Mouse (Mus musculus) spleen, adult 2 months (tissue): ENCODE measurements around the gene Wdr26.

ENCODE experiments used
- CTCF ChIP-seq: fragments of 200-500 bp; IDR thresholded peaks from 2 replicates; pipeline ENCODE4 v1.5.1; 2011; ENCODE audit warnings: mild to moderate bottlenecking, inconsistent platforms; ENCODE audit not compliant: insufficient read depth, insufficient read length, insufficient replicate concordance; ENCODE audit errors: extremely low read depth
- POLR2A ChIP-seq: fragments of 200-500 bp; IDR thresholded peaks from 2 replicates; pipeline ENCODE4 v1.6.1; 2011; ENCODE audit warnings: low read depth, low read length, inconsistent platforms

DNA sequence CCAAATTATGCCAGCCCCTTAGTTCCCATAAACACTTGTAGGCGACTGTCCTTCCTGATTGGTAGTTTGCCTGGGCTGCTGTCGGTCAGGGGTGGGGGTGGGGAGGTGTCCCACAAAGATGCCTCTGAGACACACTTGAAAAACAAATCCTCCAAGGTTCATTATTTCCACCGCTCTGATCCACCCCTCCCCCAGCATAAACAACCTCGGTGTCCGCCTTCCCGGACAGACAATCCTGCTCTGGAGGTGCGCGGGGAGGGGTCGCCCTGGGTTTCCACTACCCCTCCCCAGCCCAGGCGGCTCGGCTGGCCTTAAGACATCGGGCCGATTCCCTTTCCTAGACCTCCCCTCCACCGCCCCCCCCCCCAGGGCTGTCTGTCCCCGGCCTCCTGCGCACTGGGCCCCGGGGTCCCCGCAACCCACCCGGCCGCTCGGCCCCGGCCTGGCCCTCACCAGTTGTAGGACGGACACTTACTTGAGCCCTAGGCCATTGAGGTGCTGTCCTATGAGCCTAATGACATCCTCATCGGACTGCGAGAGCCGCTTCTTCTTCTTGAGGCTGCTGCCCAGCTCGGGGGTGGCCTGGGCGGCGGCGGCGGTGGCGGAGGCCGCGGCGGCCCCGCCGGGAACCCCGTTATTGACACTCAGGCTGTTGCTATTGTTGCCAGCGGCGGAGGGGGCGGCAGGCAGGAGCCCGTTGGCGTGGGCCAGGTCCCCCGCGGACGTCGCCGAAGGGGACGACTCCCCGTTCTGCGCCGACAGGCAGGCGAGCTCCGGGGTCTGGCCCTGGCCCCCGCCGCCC lies 999 bp downstream of the Wdr26 start:
- TF ChIP-seq POLR2A, result no peak
- no peak for TF ChIP-seq CTCF
